Mouse (Mus musculus): Measurements from ENCODE around the gene Lman1l.

Lman1l gene

DNA sequence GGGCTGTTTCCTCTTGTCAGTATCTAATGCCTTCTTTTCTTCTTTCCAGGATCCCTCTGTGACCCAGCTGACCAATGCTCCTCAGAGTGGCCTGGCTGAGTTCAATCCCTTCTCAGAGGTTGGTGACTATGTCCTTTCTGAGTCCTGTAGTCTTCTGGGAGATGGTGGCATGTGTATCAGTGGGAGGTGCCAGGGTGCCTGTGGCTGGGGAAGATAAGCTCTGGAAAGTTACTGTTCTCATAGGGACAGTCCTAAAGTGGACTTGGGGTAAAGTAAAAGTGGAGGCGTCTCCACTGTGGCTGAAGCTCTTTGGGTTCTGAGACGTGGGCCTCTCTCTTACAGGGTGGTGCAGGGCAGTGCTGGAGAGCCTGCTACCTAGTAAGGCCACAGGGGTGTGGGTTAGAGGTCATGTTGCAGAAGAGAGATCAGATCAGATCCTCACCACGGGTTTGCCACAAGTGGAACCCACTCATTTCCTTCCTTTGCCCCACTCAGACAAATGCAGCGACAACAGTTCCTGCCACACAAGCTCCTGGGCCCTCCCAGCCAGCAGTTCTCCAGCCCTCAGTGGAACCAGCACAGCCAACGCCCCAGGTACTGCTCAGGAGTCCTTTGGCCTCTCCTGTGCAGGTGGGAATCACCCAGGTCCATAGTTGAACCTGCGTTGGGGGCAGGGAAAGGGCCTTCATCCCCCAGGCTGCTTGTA lies 43.3 kb downstream of the Lman1l start:
- DNase-seq (ENCODE audit: low spot score in 2 of 2), result no peak

- DNase-seq (ENCODE audit: low spot score in 2 of 2), result no peak
These were observed 45.0 kb downstream of the Lman1l start for GRCm38 (mm10) chr9:57575577-57575976.

DNA sequence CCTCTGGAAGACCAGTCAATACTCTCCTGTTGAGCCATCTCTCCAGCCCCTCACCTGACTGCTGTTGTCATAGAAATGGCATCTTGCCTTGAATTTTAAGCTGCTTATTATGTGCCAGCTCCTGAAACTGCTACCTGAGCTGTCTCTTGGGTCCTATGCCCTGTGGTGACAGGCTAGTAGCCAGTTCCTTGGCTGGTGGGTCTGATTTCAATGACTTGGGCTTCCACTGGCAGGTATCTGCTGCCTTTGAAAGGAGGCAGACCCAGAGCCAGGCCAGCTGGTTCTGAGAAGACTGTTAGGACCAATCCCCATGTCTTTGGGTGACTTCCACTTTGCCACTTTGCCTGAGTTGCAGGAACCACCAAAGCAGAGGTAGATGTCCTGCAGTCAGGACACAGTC lies 46.2 kb downstream of the Lman1l start:
- DNase-seq (ENCODE audit: low spot score in 2 of 2), result no peak

DNA sequence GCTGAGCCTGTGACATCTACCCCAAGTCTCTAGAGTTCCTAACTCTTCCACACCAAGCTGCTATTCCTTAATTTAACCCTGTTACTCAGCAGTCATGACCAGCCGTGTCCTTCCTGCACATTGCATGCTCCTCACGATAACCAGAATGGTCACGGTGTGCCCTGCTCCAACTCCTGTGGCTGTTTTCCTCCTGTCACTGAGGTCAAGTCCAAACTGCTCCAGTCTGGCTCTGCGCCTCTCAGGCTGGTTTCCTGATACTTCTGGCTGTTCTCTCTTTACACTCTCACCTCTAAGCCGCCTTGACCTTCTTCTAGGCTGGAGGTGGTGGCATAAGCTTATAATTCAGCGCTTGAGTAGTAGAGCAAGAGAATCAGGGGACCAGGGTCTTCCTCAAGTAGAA lies 52.1 kb downstream of the Lman1l start:
- DNase-seq (ENCODE audit: low spot score in 2 of 2), result no peak

GRCm38 (mm10) chr9:57566846-57567245 lies 53.7 kb downstream of the Lman1l start:
- DNase-seq (ENCODE audit: low spot score in 2 of 2), result no peak

DNA sequence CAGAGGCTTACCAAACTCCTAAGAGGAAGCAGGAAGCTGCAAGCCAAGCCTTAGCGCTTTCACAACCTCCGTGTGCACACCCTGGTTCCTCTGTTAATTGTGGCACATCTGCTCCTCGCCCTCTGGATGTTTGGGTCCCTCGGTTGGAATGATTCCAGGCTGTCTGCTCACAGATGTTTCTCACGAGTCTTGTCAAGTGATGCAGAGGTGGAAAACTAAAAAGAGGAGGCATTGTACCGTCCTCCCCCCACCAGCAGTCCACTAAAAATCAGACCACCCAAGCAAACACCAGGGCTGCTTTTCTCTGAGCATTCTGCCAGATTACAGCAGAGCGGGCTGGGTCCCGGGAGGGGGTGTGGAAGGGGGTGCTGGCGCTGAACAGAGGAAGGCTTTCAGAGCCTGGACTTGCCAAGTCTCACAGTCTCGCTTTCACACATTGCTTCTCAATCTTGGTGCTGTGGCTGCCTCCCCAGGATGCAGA lies 54.8 kb downstream of the Lman1l start:
- DNase-seq (ENCODE audit: low spot score in 2 of 2), result peak; percentile 36

- no peak for DNase-seq (ENCODE audit: low spot score in 2 of 2)
These were observed 56.0 kb downstream of the Lman1l start for GRCm38 (mm10) chr9:57564609-57565008.

DNA sequence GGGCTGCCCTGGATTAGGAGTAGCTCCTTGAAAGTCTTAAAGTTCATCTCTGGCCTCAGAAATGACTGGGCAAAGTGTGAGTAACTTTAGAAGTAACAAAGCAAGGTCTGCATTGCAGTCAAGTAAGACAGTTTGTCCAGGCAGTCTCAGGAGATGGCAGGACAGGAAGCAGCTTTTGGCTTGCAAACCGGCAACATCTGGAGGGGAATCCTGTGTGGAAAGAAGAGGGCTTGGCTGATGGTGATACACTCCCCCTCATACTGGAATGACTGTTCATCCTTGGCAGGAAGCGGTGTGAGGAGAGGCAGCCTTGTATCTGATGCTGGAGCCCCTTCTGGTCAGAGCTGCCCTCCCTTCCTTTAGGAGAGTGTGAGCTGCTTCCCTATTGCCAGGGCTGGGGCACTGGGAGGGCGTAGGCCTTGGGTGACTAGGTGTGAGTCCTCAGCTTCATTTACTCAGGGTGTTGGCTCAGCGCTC lies 57.6 kb downstream of the Lman1l start:
- DNase-seq (ENCODE audit: low spot score in 2 of 2), result no peak

DNA sequence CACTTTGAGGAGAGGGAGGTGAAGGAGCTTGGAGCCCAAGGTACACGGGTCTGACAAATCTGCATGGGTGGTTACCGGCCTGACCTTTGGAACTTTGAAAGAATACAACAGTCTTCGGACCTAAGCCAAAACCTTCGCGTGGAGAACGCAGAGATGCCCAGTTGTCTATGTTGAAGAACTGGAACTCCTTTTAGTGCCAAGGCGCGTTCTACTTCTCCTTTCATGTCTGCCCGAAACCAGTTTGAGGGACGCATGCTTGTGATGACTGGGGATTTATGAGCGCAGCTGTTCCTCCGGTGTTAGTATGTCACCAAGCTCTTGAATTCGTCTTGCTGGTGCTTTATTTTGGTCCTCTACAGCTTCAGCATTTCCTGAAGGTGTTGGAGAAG lies 58.9 kb downstream of the Lman1l start:
- DNase-seq (ENCODE audit: low spot score in 2 of 2), result no peak

DNA sequence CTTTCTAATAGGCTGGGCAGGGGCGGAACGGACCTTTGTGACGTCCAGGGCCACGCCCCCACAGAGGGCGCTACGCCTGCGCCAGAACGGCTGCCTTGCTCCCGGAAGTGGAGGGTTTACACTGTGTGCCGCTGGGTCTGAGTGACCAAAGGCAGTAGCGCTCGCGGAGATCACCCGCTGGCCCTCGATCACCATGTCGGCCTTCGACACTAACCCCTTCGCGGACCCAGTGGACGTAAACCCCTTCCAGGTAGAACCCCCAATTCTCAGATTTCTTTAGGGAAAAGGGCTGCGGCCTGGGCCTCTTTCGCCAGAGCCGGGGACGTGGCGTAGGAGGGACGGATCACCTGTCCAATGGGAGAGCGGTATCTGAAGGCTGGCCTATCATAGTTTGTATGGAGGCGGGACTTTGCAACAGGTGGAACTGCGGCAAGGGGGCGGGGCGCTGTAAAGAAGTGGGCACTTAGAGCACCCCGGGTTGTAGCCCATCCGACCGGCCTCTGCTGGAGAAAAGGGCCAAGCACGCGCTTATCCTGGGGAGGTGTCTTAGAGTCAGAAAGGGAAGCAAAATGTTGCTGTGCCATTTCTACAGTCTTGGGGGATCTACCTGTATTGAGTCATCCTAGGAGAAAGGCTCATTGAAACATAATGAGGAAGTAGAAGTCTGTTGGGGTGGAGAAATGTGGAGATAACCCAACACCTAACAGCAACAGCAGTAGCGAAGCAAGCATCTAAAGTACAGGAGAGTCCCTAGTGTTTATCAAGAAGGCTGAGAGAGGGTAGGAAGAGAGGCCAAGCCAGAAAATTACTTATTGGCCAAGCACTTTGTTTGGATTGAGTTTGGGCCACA lies 59.5 kb downstream of the Lman1l start, which contains the start of gene Scamp2:
Gene Scamp2, plus strand, starts transcription at position 83 of the 850 bp plus-strand sequence.
- peak; percentile 91 to 92 for DNase-seq (ENCODE audit: low spot score in 2 of 2)

DNA sequence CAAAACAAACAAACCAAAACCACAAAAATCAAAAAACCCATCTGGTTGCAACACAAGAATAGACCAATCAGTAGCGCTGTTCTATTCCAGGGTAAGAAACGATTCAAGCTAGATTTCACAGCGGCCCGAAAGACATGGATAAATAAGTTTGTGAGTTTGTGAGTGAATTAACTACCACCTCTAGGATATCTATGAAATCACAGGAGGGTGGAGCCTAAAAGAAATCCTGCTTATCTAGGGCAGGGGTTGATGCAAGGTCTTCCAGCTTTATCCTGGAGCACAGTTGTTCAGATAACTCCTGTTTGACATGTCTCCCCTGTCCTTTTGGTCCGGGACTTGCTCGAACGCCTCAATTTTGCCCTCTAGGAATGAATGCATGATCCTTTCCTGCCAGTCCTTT lies 60.3 kb downstream of the Lman1l start:
- DNase-seq (ENCODE audit: low spot score in 2 of 2), result no peak

- DNase-seq (ENCODE audit: low spot score in 2 of 2), result no peak
These were observed 61.0 kb downstream of the Lman1l start for GRCm38 (mm10) chr9:57559568-57559967.

- no peak for DNase-seq (ENCODE audit: low spot score in 2 of 2)
These were observed 61.9 kb downstream of the Lman1l start for GRCm38 (mm10) chr9:57558625-57559024.

- DNase-seq (ENCODE audit: low spot score in 2 of 2), result no peak
These were observed 63.4 kb downstream of the Lman1l start for GRCm38 (mm10) chr9:57557215-57557614.
